Mouse (Mus musculus) liver, embryonic 11.5 days (tissue): ENCODE measurements around the gene Trh. TPM values are rescaled to one million over a fixed set of nuclear protein-coding genes. Genes with fewer than 3 reads are reported as not detected.

Source experiments
- ATAC-seq: fragments of 200-750 bp; cut with Nextera tagmentation; replicated peaks from 2 replicates; pipeline ENCODE4 v1.8.0; 2017; ENCODE audit warnings: moderate number of reproducible peaks, mild to moderate bottlenecking, moderate TSS enrichment, moderate library complexity; ENCODE audit not compliant: low FRiP score
- DNase-seq: peaks from one replicate; pipeline ENCODE4 v3.0.0-alpha.2; 2017; ENCODE audit warnings: low spot score
- H3K27ac ChIP-seq: fragments of 300-500 bp; sonication (generic); 2 replicates; pipeline ENCODE4 v1.5.1; 2014; ENCODE audit warnings: mild to moderate bottlenecking, low read depth, low read length, control low read depth
- H3K27me3 ChIP-seq: fragments of 300-500 bp; sonication (generic); replicated peaks from 2 replicates; pipeline ENCODE4 v1.6.1; 2014; ENCODE audit warnings: low read length, mixed read lengths; ENCODE audit not compliant: control insufficient read depth, insufficient read depth
- H3K36me3 ChIP-seq: fragments of 300-500 bp; sonication (generic); 2 replicates; pipeline ENCODE4 v1.6.1; 2014; ENCODE audit warnings: mild to moderate bottlenecking, low read length, moderate library complexity, mixed read lengths; ENCODE audit not compliant: control insufficient read depth, insufficient read depth
- H3K4me1 ChIP-seq: fragments of 300-500 bp; sonication (generic); replicated peaks from 2 replicates; pipeline ENCODE4 v1.6.1; 2014; ENCODE audit warnings: low read length, mixed read lengths; ENCODE audit not compliant: control insufficient read depth, insufficient read depth
- H3K4me2 ChIP-seq: fragments of 300-500 bp; sonication (generic); 2 replicates; pipeline ENCODE4 v1.6.1; 2014; ENCODE audit warnings: mild to moderate bottlenecking, control low read depth, moderate library complexity
- H3K4me3 ChIP-seq: fragments of 300-500 bp; sonication (generic); 2 replicates; pipeline ENCODE4 v1.5.1; 2014; ENCODE audit warnings: low read depth, low read length, control low read depth
- H3K9ac ChIP-seq: fragments of 300-500 bp; sonication (generic); 2 replicates; pipeline ENCODE4 v1.6.1; 2014; ENCODE audit warnings: low read depth, low read length, control low read depth
- H3K9me3 ChIP-seq: fragments of 300-500 bp; sonication (generic); 2 replicates; pipeline ENCODE4 v1.6.1; 2016; ENCODE audit warnings: low read length, inconsistent platforms, mixed read lengths; ENCODE audit not compliant: control insufficient read depth
- WGBS: fragments of 180-500 bp; shearing (Covaris S2); extraction: QIAGEN DNeasy Blood & Tissue Kit; methylation state at CpG from one replicate; pipeline ENCODE4 v1.1.7; 2014; 5-methylcytosine and 5-hydroxymethylcytosine counted together
- polyA plus RNA-seq: library from polyadenylated mRNA; unstranded; fragments of >200 nt; fragmentation: Nextera tagmentation; extraction: Ambion mirVana; gene quantifications from 2 replicates; pipeline ENCODE4 v1.2.1, GENCODE M21; 2014

Gene Trh
- polyA plus RNA-seq, 1 experiment from 2014 or later, result not detected

DNA sequence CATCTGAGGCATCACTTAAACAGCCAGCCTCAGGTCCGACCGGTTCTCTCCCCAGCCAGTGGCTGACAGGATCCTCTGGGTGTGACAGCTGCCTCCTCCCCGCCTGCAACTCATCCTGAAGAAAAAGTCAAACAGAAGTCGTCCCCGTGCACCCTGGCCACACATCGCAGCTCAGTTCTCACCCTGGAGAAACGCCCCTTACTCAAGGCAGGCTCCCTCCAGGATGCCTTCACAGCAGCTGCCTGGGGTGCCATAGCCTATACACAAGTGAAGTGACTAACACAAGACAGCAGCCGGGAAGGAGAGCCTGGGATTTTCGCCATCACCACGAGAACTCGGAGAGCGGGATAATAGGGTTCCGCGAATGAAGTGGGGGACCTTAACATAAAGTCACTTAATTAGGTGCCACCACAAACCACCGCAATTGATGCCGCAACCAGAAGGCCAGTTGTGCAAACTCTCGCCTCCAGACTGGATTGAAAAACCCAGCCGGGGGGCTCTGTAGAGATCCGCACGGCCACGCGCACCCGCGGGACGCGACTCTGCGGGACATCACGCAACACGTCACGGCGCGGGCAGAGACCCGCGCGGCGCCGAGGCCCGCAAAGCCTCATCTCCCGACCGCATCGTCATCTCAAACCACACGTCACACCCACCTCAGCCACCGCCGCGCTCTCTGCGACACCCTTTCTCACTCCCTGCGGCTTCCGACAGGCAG lies 30.2 kb downstream of the Trh start:
- Histone ChIP-seq H3K4me3 (peak overlapping the region; percentile 89), H3K9me3 (no peaks in the 10 kb centered on the region), H3K36me3 (0 out of 2 replicates have a peak, but pooled peaks cover 2% of the 10 kb centered on the region), H3K9ac (peak overlapping the region; percentile 87), H3K27me3 (no peaks in the 10 kb centered on the region), H3K27ac (peak overlapping the region; percentile 74; the same call in 1 of the 2 replicates), H3K4me2 (peak overlapping the region; percentile 87), H3K4me1 (peaks cover 9% of the 10 kb centered on the region)
- DNase-seq (peak; percentile 38), ATAC-seq (peak; percentile 41)
- WGBS, result under 1% methylated on average over 48 of the region's 48 CpGs

DNA sequence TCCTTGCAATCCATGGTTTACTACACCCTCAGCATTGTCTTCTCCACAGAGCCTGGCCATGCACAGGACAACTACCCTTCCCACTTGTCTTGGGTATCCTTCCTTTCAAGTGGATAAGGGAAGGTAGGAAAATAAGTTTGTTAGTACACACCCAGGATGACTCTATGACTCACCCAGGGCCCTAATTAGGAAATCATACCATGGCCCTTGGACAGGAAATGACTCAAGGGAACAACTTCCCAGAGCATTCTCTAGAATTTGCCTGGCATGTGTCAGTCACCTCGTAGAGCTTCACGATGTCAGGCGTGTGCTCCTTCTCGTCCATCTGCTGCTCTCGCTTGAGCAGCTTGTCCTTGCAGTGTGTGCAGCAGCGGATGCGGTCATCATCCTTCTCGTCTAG lies 45.0 kb downstream of the Trh start:
- WGBS, result 88% methylated on average over 8 of the region's 8 CpGs
- H3K36me3 ChIP-seq, result peaks cover 23% of the 10 kb centered on the region; the same call in 1 of the 2 replicates
- no peaks in the 10 kb centered on the region for H3K4me1 ChIP-seq
- DNase-seq (no peak), ATAC-seq (no peak)
- no peaks in the 10 kb centered on the region for H3K27me3 ChIP-seq
- H3K9me3 ChIP-seq, result no peaks in the 10 kb centered on the region
- no peak overlapping the region for H3K4me2 ChIP-seq
- H3K4me3 ChIP-seq, result no peak overlapping the region
- H3K9ac ChIP-seq, result no peak overlapping the region
- no peak overlapping the region for H3K27ac ChIP-seq

Other genes with a start within 250 kb of the Trh start
- 14.8 and 17.8 TPM in 2 replicates for gene Nr2c2, start 153.3 kb downstream of the Trh start, polyA plus RNA-seq
- 111 and 114 TPM in 2 replicates for gene Mrps25, start 60.6 kb downstream of the Trh start, polyA plus RNA-seq
- gene Rbsn, start 29.7 kb downstream of the Trh start, polyA plus RNA-seq, result 12.7 and 13.1 TPM in 2 replicates